ENCODE assay signal across 8 mouse cellular contexts in genomic region chr6:115044709-115045108, GRCm38 (mm10). TPM values are rescaled to one million over a fixed set of nuclear protein-coding genes. Genes with fewer than 3 reads are reported as not detected.
DNase-seq lines count a peak whose midpoint lies in the region; TF ChIP-seq lines count a peak whose summit lies in the region.
"Had no signal": no experiment of that assay in that cellular context is flagged by ENCODE, and none has a peak within 500 bp of the region (broad histone marks: within the 10 kb centered on the region; RNA-seq: fewer than 3 reads in every experiment).

No protein-coding gene starts in this region.

- H3K27me3 ChIP-seq in E14TG2a.4 (ENCODE audit: insufficient read depth, low read length): peaks cover 15% of the 10 kb centered on the region; the same call in 1 of the 2 replicates

- H3K4me1 ChIP-seq in E14TG2a.4 (replicated peaks; ENCODE audit: low read depth, low read length): no peaks in the 10 kb centered on the region
- peaks cover 5% of the 10 kb centered on the region; the same call in 1 of the 2 replicates for H3K4me1 ChIP-seq in embryonic fibroblast, embryonic 13.5 days (ENCODE audit: control insufficient read depth, insufficient read depth, low read length)

- no peaks in the 10 kb centered on the region for H3K9me3 ChIP-seq in E14TG2a.4 (ENCODE audit: low read length)

- TF ChIP-seq CTCF in layer of hippocampus, adult 2 months (conservative IDR thresholded peaks at IDR 0.05): peak; percentile 71
- TF ChIP-seq CTCF in E14TG2a.4 (conservative IDR thresholded peaks at IDR 0.05; ENCODE audit: low read length): peak; percentile 29; the same call in 1 of the 2 replicates
- 0 out of 2 replicates have a peak, but pooled peaks have one; percentile 4 for TF ChIP-seq CTCF in embryonic fibroblast, embryonic 13.5 days (IDR thresholded peaks at IDR 0.05; ENCODE audit: borderline replicate concordance, insufficient read depth, low read length)

- TF ChIP-seq POLR2A in embryonic fibroblast, embryonic 13.5 days (IDR thresholded peaks at IDR 0.05; ENCODE audit: low read depth, low read length): no peak

- no peak overlapping the region for H3K27ac ChIP-seq in layer of hippocampus, adult 2 months
- H3K27ac ChIP-seq in embryonic fibroblast, embryonic 13.5 days (ENCODE audit: insufficient read depth, low read length): no peak overlapping the region

- no peak overlapping the region for H3K4me3 ChIP-seq in layer of hippocampus, adult 2 months
- H3K4me3 ChIP-seq in E14TG2a.4 (replicated peaks; ENCODE audit: low read length): no peak overlapping the region
- no peak overlapping the region for H3K4me3 ChIP-seq in embryonic fibroblast, embryonic 13.5 days (ENCODE audit: insufficient read depth, low read length)

- DNase-seq in layer of hippocampus, adult 2 months (ENCODE audit: low spot score in 2 of 2): no peak
- DNase-seq in layer of hippocampus, postnatal 10 days (ENCODE audit: low spot score in 2 of 2): no peak
- peak; percentile 39 for DNase-seq in A20 (ENCODE audit: low read depth, low spot score)
- DNase-seq in kidney, adult 18-20 months: no peak
- no peak for DNase-seq in lung, postnatal 36 days
- DNase-seq: adrenal gland, postnatal 10 days had no signal

- no peaks in the 10 kb centered on the region for H3K36me3 ChIP-seq in E14TG2a.4 (ENCODE audit: insufficient read depth, low read length)

RNA-seq across cellular contexts. Expression of gene Tamm41, which starts 7.0 kb away (rescaled TPM):
- 10 to 100 TPM; 18.6 to 20.9 TPM for total RNA-seq in layer of hippocampus, adult 2 months (2021)
- 10 to 100 TPM; 22.7 to 23.5 TPM for total RNA-seq in layer of hippocampus, postnatal 10 days (2021)
- polyA plus RNA-seq in embryonic fibroblast, embryonic 13.5 days (2011; ENCODE audit: insufficient read length, low read depth, missing spikeins): 14.2 and 16.8 TPM in 2 replicates

Comparison
In these comparisons a context has a peak if more than half of its experiments do, and no peak if none do; other contexts are left out.
1. CTCF ChIP-seq: peak in every context shown above with its lines; median percentile 71 in layer of hippocampus, adult 2 months; 29 in E14TG2a.4; 4 in embryonic fibroblast, embryonic 13.5 days.